Mouse (Mus musculus) lung, adult 2 months (tissue): ENCODE data around the gene Oas2. TPM values are rescaled to one million over a fixed set of nuclear protein-coding genes. Genes with fewer than 3 reads are reported as not detected.
"Not testable (repeated sequence)": the region's sequence is repeated elsewhere in the genome, so short reads cannot be mapped to it uniquely, and the experiment has no call there.

Source experiments
- DNase-seq: peaks from one replicate; pipeline ENCODE4 v3.0.0; 2022
- H3K4me1 ChIP-seq: fragments of 200-500 bp; 2 replicates; pipeline ENCODE4 v1.6.1; 2011; ENCODE audit warnings: low read length; ENCODE audit not compliant: control insufficient read depth, insufficient read depth
- H3K4me3 ChIP-seq: fragments of 200-500 bp; replicated peaks from 2 replicates; pipeline ENCODE3; 2011; ENCODE audit warnings: low read depth, mild to moderate bottlenecking, control low read depth, low read length; ENCODE audit errors: extremely low read depth
- CTCF ChIP-seq: fragments of 200-500 bp; IDR thresholded peaks from 2 replicates; pipeline ENCODE4 v1.5.1; 2011; ENCODE audit warnings: mild to moderate bottlenecking, low read length, control low read depth; ENCODE audit not compliant: insufficient read depth
- POLR2A ChIP-seq: fragments of 200-500 bp; IDR thresholded peaks from 2 replicates; pipeline ENCODE4 v1.6.1; 2011; ENCODE audit warnings: low read depth, mild to moderate bottlenecking, control low read depth, low read length, borderline replicate concordance; ENCODE audit errors: extremely low read depth
- WGBS: fragments of 180-500 bp; shearing (Covaris S2); methylation state at CpG from one replicate; pipeline ENCODE4 v1.1.7; 2018; 5-methylcytosine and 5-hydroxymethylcytosine counted together
- polyA plus RNA-seq: library from polyadenylated mRNA; depleted of rRNA; stranded (reverse); fragments of >200 nt; gene quantifications from 2 replicates; pipeline ENCODE4 v1.2.3, GENCODE M21; 2012; rRNA removed

Oas2 gene
- 4.5 and 5.0 TPM in 2 replicates for polyA plus RNA-seq

DNA sequence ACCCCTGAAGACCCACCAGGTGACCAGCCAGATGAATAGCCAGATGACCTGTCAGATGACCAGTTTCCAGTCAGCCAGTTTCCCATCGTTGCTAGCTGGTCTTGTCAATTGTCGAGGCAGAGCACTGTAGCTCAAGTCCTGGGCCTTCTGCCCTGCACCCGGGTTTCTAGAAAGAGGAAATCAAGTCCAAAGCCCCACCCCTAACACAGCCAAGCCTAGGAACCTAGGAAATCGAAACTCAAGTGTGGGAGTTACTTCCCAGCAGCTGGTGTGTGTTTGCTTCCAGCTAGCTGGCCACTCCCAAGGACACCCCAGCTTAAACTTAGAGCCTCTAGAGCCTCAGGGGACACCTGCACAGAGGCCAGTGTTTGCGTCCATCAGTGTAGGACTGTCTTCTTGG, at the start of gene Oas2:
Oas2 (minus strand) TSS at position 166 of the 400 bp plus-strand sequence.
- H3K4me3 ChIP-seq: peak within 1 kb of the TSS; percentile 42
- WGBS: 30% methylated on average over 5 of the region's 5 CpGs
- no peak for DNase-seq
- H3K4me1 ChIP-seq: no peaks in the 10 kb centered on the region
- TF ChIP-seq CTCF (no peak), POLR2A (no peak)

DNA sequence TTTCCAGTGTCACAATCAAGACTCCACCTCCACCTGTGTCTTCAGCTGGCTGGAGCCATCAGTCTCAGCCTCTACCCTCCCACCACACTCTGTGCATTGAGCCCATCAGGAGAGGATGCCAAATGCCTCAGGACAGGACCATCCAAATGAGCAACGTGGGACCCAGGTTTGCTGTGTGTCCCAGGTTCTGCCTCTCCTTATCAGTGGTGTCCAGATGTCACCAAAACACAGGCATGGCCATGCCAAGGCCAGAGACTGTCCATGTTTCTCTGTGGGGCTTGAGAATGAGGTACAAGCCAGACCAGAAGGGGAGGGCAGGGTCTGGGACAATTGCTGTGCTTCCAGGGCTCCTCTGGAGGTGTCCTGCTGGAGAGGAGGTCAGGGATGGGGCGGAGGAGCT, 49.3 kb upstream of the Oas2 start:
- H3K4me1 ChIP-seq, DNase-seq, H3K4me3 ChIP-seq: not testable (repeated sequence)
- 69% methylated on average over 2 of the region's 2 CpGs for WGBS

DNA sequence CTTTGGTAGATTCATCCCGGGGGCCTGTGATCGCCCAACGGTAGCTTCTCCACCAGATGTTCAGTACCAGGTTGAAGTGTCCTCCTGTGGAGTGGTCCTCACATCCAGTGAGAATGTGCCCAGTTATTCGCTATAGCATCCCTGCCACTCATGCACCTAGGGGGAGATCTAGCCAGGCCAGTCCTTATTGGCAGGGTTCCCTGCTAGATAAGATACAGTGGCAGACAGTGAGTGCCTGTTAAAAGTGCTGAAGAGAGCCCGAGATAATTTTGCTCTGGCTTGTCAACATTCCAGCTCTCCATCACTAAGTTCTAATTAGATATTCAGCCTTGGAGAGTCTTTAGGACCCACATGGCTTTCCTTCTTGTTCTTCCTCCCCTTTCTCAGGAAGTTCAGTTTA, 48.5 kb upstream of the Oas2 start:
- WGBS: 61% methylated on average over 5 of the region's 5 CpGs
- not testable (repeated sequence) for DNase-seq, H3K4me3 ChIP-seq, H3K4me1 ChIP-seq

DNA sequence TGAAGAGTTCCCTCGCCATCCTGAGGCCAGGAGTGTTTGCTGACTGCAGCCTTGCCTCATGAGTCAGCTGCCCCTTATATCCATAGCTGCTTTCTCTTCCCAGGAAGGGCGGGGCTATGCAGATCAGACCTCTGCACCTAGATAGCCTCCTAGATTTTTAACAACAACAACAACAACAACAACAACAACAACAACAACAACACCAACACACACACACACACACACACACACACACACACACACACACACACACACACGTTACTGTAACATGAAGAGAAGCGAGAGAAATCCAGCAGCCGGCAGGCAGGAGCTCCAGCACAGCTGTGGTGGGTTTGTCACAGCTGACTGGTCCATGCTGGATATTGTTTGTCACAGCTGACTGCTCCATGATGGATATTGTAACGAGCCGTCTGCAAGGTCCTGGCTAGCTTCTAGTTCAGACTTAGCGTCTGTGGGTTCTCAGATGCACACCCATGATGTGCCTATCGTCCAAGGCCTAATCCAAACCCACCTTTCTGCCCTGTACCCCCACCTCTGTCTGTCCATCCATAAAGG, 45.9 kb upstream of the Oas2 start, which contains the start of gene Oas1e:
Oas1e (minus strand) TSS at position 51 of the 555 bp plus-strand sequence.
- not testable (repeated sequence) for H3K4me3 ChIP-seq
- WGBS: 59% methylated on average over 9 of the region's 9 CpGs

GRCm38 (mm10) chr5:120793043-120793442, 43.4 kb upstream of the Oas2 start:
- Histone ChIP-seq H3K4me1 (no peaks in the 10 kb centered on the region), H3K4me3 (no peak overlapping the region)
- peak; percentile 45 for DNase-seq
- whole genome bisulfite sequencing: 15% methylated on average over 2 of the region's 2 CpGs
- TF ChIP-seq CTCF: peak; percentile 47
- TF ChIP-seq POLR2A: no peak

More for the DNA sequence above, 45.9 kb upstream of the Oas2 start, which contains the start of gene Oas1e:
- not testable (repeated sequence) for H3K4me1 ChIP-seq, DNase-seq

GRCm38 (mm10) chr5:120787042-120787441, 37.4 kb upstream of the Oas2 start:
- no peak for DNase-seq
- TF ChIP-seq CTCF (no peak), POLR2A (no peak)
- Histone ChIP-seq H3K4me1 (no peaks in the 10 kb centered on the region), H3K4me3 (no peak overlapping the region)
- 53% methylated on average over 3 of the region's 3 CpGs for WGBS

GRCm38 (mm10) chr5:120782446-120782845, 32.8 kb upstream of the Oas2 start:
- TF ChIP-seq POLR2A (no peak), CTCF (no peak)
- peaks cover 4% of the 10 kb centered on the region; the same call in 1 of the 2 replicates for H3K4me1 ChIP-seq
- WGBS: 73% methylated on average over 2 of the region's 2 CpGs
- DNase-seq: no peak
- H3K4me3 ChIP-seq: no peak overlapping the region

DNA sequence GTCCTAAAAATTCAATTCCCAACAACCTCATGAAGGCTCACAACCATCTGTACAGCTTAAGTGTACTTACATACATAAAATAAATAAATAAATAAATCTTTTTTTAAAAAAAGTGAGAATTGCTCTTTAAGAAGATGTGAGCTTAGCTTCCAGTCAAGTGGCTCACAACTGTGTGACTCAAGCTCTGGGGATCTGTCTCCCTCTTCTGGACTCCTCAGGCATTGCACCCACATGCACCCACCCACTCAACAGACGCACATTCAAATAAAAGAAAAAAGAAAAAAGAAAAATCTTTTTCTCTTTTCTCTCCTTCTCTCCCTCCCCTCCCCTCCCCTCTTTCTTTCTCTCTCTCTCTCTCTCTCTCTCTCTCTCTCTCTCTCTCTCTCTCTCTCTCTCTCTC, 32.0 kb upstream of the Oas2 start:
- no peak for DNase-seq
- Histone ChIP-seq H3K4me1 (peaks cover 4% of the 10 kb centered on the region; the same call in 1 of the 2 replicates), H3K4me3 (no peak overlapping the region)
- 82% methylated on average over 1 of the region's 1 CpGs for WGBS
- 0 out of 2 replicates have a peak, but pooled peaks have one; percentile 17 for TF ChIP-seq CTCF
- TF ChIP-seq POLR2A: no peak

- TF ChIP-seq POLR2A: no peak
- TF ChIP-seq CTCF: no peak
- peaks cover 4% of the 10 kb centered on the region; the same call in 1 of the 2 replicates for H3K4me1 ChIP-seq
- DNase-seq: no peak
- 11% methylated on average over 3 of the region's 3 CpGs for WGBS
- no peak overlapping the region for H3K4me3 ChIP-seq
Measured at GRCm38 (mm10) chr5:120779922-120780321, 30.3 kb upstream of the Oas2 start.

- 47% methylated on average over 2 of the region's 2 CpGs for WGBS
- no peak for TF ChIP-seq POLR2A
- TF ChIP-seq CTCF: no peak
- no peak overlapping the region for H3K4me3 ChIP-seq
- peaks cover 4% of the 10 kb centered on the region; the same call in 1 of the 2 replicates for H3K4me1 ChIP-seq
- no peak for DNase-seq
Measured at GRCm38 (mm10) chr5:120778941-120779340, 29.3 kb upstream of the Oas2 start.
